Mouse (Mus musculus) stomach, embryonic 16.5 days (tissue): ENCODE measurements at regions not wholly inside any gene's neighbourhood (a gene's known extent, or its start where the extent isn't known, plus 50 kb on each side); places are given as distances from the start of the nearest gene placed in this dataset.

Experiments used
- ATAC-seq: fragments of 200-750 bp; cut with Nextera tagmentation; 2 replicates; pipeline ENCODE4 v1.8.0; 2017; ENCODE audit warnings: moderate number of reproducible peaks, moderate TSS enrichment; ENCODE audit not compliant: insufficient read depth, low FRiP score
- H3K27ac ChIP-seq: fragments of 300-500 bp; sonication (generic); 2 replicates; pipeline ENCODE4 v1.5.1; 2014; ENCODE audit warnings: low read length
- H3K27me3 ChIP-seq: fragments of 300-500 bp; sonication (generic); 2 replicates; pipeline ENCODE4 v1.6.1; 2014; ENCODE audit warnings: low read length, control low read depth, mixed read lengths; ENCODE audit not compliant: control insufficient read depth, insufficient read depth
- H3K36me3 ChIP-seq: fragments of 300-500 bp; sonication (generic); 2 replicates; pipeline ENCODE4 v1.6.1; 2014; ENCODE audit warnings: low read length; ENCODE audit not compliant: control insufficient read depth, insufficient read depth
- H3K4me1 ChIP-seq: fragments of 300-500 bp; sonication (generic); 2 replicates; pipeline ENCODE4 v1.6.1; 2014; ENCODE audit warnings: low read length, control low read depth, mixed read lengths; ENCODE audit not compliant: control insufficient read depth, insufficient read depth
- H3K4me2 ChIP-seq: fragments of 300-500 bp; sonication (generic); 2 replicates; pipeline ENCODE4 v1.6.1; 2014; ENCODE audit warnings: low read depth, low read length, mixed read lengths
- H3K4me3 ChIP-seq: fragments of 300-500 bp; sonication (generic); replicated peaks from 2 replicates; pipeline ENCODE4 v1.5.1; 2014; ENCODE audit warnings: mild to moderate bottlenecking, low read length
- H3K9ac ChIP-seq: fragments of 300-500 bp; sonication (generic); 2 replicates; pipeline ENCODE4 v1.6.1; 2014; ENCODE audit warnings: low read length
- H3K9me3 ChIP-seq: fragments of 300-500 bp; sonication (generic); replicated peaks from 2 replicates; pipeline ENCODE4 v1.6.1; 2016; ENCODE audit warnings: low read length, control low read depth; ENCODE audit not compliant: control insufficient read depth
- WGBS: fragments of 180-500 bp; shearing (Covaris S2); extraction: QIAGEN DNeasy Blood & Tissue Kit; methylation state at CpG from one replicate; pipeline ENCODE4 v1.1.7; 2014; 5-methylcytosine and 5-hydroxymethylcytosine counted together

GRCm38 (mm10) chr4:95133815-95134214, 81.8 kb upstream of the Jun start:
- no peaks in the 10 kb centered on the region for H3K27me3 ChIP-seq
- H3K4me2 ChIP-seq = no peak overlapping the region
- H3K36me3 ChIP-seq = no peaks in the 10 kb centered on the region
- no peak overlapping the region for H3K9ac ChIP-seq
- 27% methylated on average over 3 of the region's 3 CpGs for WGBS
- ATAC-seq = peak; percentile 90; the same call in 1 of the 2 replicates
- H3K9me3 ChIP-seq = no peaks in the 10 kb centered on the region
- H3K4me1 ChIP-seq = no peaks in the 10 kb centered on the region; the same call in 1 of the 2 replicates
- H3K4me3 ChIP-seq = no peak overlapping the region
- peak overlapping the region; percentile 51; the same call in 1 of the 2 replicates for H3K27ac ChIP-seq

- no peaks in the 10 kb centered on the region for H3K9me3 ChIP-seq
- H3K36me3 ChIP-seq = no peaks in the 10 kb centered on the region
- no peaks in the 10 kb centered on the region for H3K27me3 ChIP-seq
- ATAC-seq = no peak
- H3K4me2 ChIP-seq = no peak overlapping the region
- no peak overlapping the region for H3K27ac ChIP-seq
- 45% methylated on average over 5 of the region's 5 CpGs for WGBS
- no peak overlapping the region for H3K9ac ChIP-seq
- H3K4me3 ChIP-seq = no peak overlapping the region
- H3K4me1 ChIP-seq = no peaks in the 10 kb centered on the region; the same call in 1 of the 2 replicates
These were observed 82.6 kb upstream of the Jun start for GRCm38 (mm10) chr4:95134611-95135010.

GRCm38 (mm10) chr4:95137413-95138143, 85.6 kb upstream of the Jun start:
- WGBS = 74% methylated on average over 12 of the region's 12 CpGs
- H3K9me3 ChIP-seq = no peaks in the 10 kb centered on the region
- no peak overlapping the region for H3K4me3 ChIP-seq
- no peak overlapping the region for H3K4me2 ChIP-seq
- no peaks in the 10 kb centered on the region for H3K36me3 ChIP-seq
- H3K9ac ChIP-seq = no peak overlapping the region; the same call in 1 of the 2 replicates
- no peaks in the 10 kb centered on the region for H3K27me3 ChIP-seq
- no peak for ATAC-seq
- H3K27ac ChIP-seq = no peak overlapping the region
- no peaks in the 10 kb centered on the region; the same call in 1 of the 2 replicates for H3K4me1 ChIP-seq

- H3K27me3 ChIP-seq = no peaks in the 10 kb centered on the region
- H3K4me3 ChIP-seq = no peak overlapping the region
- H3K9me3 ChIP-seq = no peaks in the 10 kb centered on the region
- H3K4me1 ChIP-seq = peaks cover 4% of the 10 kb centered on the region; the same call in 1 of the 2 replicates
- no peak for ATAC-seq
- H3K4me2 ChIP-seq = no peak overlapping the region
- H3K9ac ChIP-seq = no peak overlapping the region
- H3K27ac ChIP-seq = no peak overlapping the region
- 51% methylated on average over 2 of the region's 2 CpGs for WGBS
- no peaks in the 10 kb centered on the region for H3K36me3 ChIP-seq
These were observed 86.7 kb upstream of the Jun start for GRCm38 (mm10) chr4:95138676-95139075.

- peaks cover 4% of the 10 kb centered on the region; the same call in 1 of the 2 replicates for H3K4me1 ChIP-seq
- 62% methylated on average over 2 of the region's 2 CpGs for WGBS
- no peak overlapping the region for H3K9ac ChIP-seq
- H3K9me3 ChIP-seq = no peaks in the 10 kb centered on the region
- no peak overlapping the region for H3K4me2 ChIP-seq
- H3K27me3 ChIP-seq = no peaks in the 10 kb centered on the region
- peak; percentile 31; the same call in 1 of the 2 replicates for ATAC-seq
- no peak overlapping the region for H3K27ac ChIP-seq
- H3K36me3 ChIP-seq = no peaks in the 10 kb centered on the region
- H3K4me3 ChIP-seq = no peak overlapping the region
These were observed 89.2 kb upstream of the Jun start for GRCm38 (mm10) chr4:95141253-95141652.

GRCm38 (mm10) chr4:95143130-95143529, 91.1 kb upstream of the Jun start:
- Histone ChIP-seq H3K9ac (no peak overlapping the region), H3K27ac (peak overlapping the region; percentile 70), H3K9me3 (no peaks in the 10 kb centered on the region), H3K4me1 (0 out of 2 replicates have a peak, but pooled peaks cover 4% of the 10 kb centered on the region), H3K36me3 (no peaks in the 10 kb centered on the region), H3K4me2 (no peak overlapping the region), H3K27me3 (no peaks in the 10 kb centered on the region), H3K4me3 (no peak overlapping the region)
- ATAC-seq = no peak
- WGBS = 59% methylated on average over 4 of the region's 4 CpGs

GRCm38 (mm10) chr4:95143668-95144067, 91.6 kb upstream of the Jun start:
- H3K27me3 ChIP-seq = no peaks in the 10 kb centered on the region
- no peaks in the 10 kb centered on the region for H3K9me3 ChIP-seq
- 0 out of 2 replicates have a peak, but pooled peaks cover 4% of the 10 kb centered on the region for H3K4me1 ChIP-seq
- H3K27ac ChIP-seq = peak overlapping the region; percentile 70
- H3K4me3 ChIP-seq = no peak overlapping the region
- peak; percentile 91 for ATAC-seq
- no peak overlapping the region for H3K4me2 ChIP-seq
- H3K9ac ChIP-seq = no peak overlapping the region
- no peaks in the 10 kb centered on the region for H3K36me3 ChIP-seq
- 67% methylated on average over 5 of the region's 5 CpGs for WGBS

- Histone ChIP-seq H3K9me3 (no peaks in the 10 kb centered on the region), H3K9ac (no peak overlapping the region), H3K27me3 (no peaks in the 10 kb centered on the region), H3K4me1 (0 out of 2 replicates have a peak, but pooled peaks cover 4% of the 10 kb centered on the region), H3K4me2 (no peak overlapping the region), H3K4me3 (no peak overlapping the region), H3K27ac (peak overlapping the region; percentile 24; the same call in 1 of the 2 replicates), H3K36me3 (no peaks in the 10 kb centered on the region)
- no peak for ATAC-seq
These were observed 92.4 kb upstream of the Jun start for GRCm38 (mm10) chr4:95144440-95144839.

GRCm38 (mm10) chr4:95146268-95146667, 94.2 kb upstream of the Jun start:
- 0 out of 2 replicates have a peak, but pooled peaks cover 4% of the 10 kb centered on the region for H3K4me1 ChIP-seq
- no peak for ATAC-seq
- 79% methylated on average over 5 of the region's 5 CpGs for WGBS
- no peak overlapping the region for H3K9ac ChIP-seq
- no peak overlapping the region for H3K27ac ChIP-seq
- no peaks in the 10 kb centered on the region for H3K36me3 ChIP-seq
- H3K27me3 ChIP-seq = no peaks in the 10 kb centered on the region
- no peak overlapping the region for H3K4me3 ChIP-seq
- no peak overlapping the region for H3K4me2 ChIP-seq
- no peaks in the 10 kb centered on the region for H3K9me3 ChIP-seq
